Mouse (Mus musculus): Measurements from ENCODE around the gene Stoml1. TPM values are rescaled to one million over a fixed set of nuclear protein-coding genes. Genes with fewer than 3 reads are reported as not detected.

Gene Stoml1
- total and polyA plus RNA-seq, 3 experiments, result 6.4 to 8.7 TPM; not detected in 1

GRCm38 (mm10) chr9:58225915-58226913, 26.8 kb upstream of the Stoml1 start (continued):
- TF ChIP-seq NRF1 (IDR thresholded peaks at IDR 0.05; ENCODE audit: insufficient read depth, low read depth, low read length, poor library complexity, severe bottlenecking), result no peak
- TF ChIP-seq JUND (IDR thresholded peaks at IDR 0.05; ENCODE audit: low read depth, low read length), result no peak
- no peak for TF ChIP-seq UBTF (IDR thresholded peaks at IDR 0.05; ENCODE audit: borderline replicate concordance, insufficient read depth, low read depth, low read length)
- no peak for TF ChIP-seq MYB (IDR thresholded peaks at IDR 0.05; ENCODE audit: low read depth, low read length)

GRCm38 (mm10) chr9:58228777-58229466, 24.0 kb upstream of the Stoml1 start:
- no peaks in the 10 kb centered on the region for H3K27me3 ChIP-seq (ENCODE audit: control insufficient read depth in 1 of 2, insufficient read depth in 2 of 2, low read length in 2 of 2)
- no peak for DNase-seq (ENCODE audit: low read depth, low spot score)
- H3K27ac ChIP-seq (ENCODE audit: control insufficient read depth, low read depth, low read length), result no peak overlapping the region
- no peak overlapping the region for H3K4me3 ChIP-seq (ENCODE audit: control insufficient read depth in 1 of 2, insufficient read depth in 1 of 2, low read depth in 2 of 2, low read length in 2 of 2)
- no peaks in the 10 kb centered on the region for H3K79me2 ChIP-seq (ENCODE audit: control insufficient read depth, insufficient read depth, low read length, poor library complexity)
- peaks cover 0 to 39% of the 10 kb centered on the region in 2 experiments; a peak in 3 of 4 replicates for H3K4me1 ChIP-seq (ENCODE audit: control insufficient read depth in 1 of 2, insufficient read depth in 2 of 2, low read length in 2 of 2)
- H3K9me3 ChIP-seq (replicated peaks; ENCODE audit: insufficient read depth, low read length), result no peaks in the 10 kb centered on the region
- H3K36me3 ChIP-seq (ENCODE audit: control insufficient read depth in 1 of 2, insufficient read depth in 2 of 2, low read length in 2 of 2), result peaks cover 20 to 37% of the 10 kb centered on the region in 2 experiments
- H3K9ac ChIP-seq (ENCODE audit: control insufficient read depth, low read depth, low read length, poor library complexity, severe bottlenecking), result no peak overlapping the region
- no peak for TF ChIP-seq GATA1 (IDR thresholded peaks at IDR 0.05; ENCODE audit: low read depth, low read length)
- TF ChIP-seq GABPA (IDR thresholded peaks at IDR 0.05; ENCODE audit: low read depth, low read length), result no peak
- TF ChIP-seq USF1 (IDR thresholded peaks at IDR 0.05; ENCODE audit: low read depth, low read length), result no peak
- TF ChIP-seq MAFK (IDR thresholded peaks at IDR 0.05; ENCODE audit: borderline replicate concordance, low read depth, low read length), result no peak
- TF ChIP-seq MAX (IDR thresholded peaks at IDR 0.05; ENCODE audit: low read length), result no peak
- TF ChIP-seq POLR2AphosphoS5 (IDR thresholded peaks at IDR 0.05; ENCODE audit: borderline replicate concordance, low read depth, low read length), result no peak
- TF ChIP-seq TBP (IDR thresholded peaks at IDR 0.05; ENCODE audit: low read depth, low read length), result no peak
- no peak for TF ChIP-seq MYB (IDR thresholded peaks at IDR 0.05; ENCODE audit: low read depth, low read length)
- no peak for TF ChIP-seq EP300 (IDR thresholded peaks at IDR 0.05; ENCODE audit: low read depth in 1 of 2, low read length in 2 of 2)
- no peak for TF ChIP-seq ZNF384 (IDR thresholded peaks at IDR 0.05; ENCODE audit: low read depth, low read length)
- no peak for TF ChIP-seq KAT2A (conservative IDR thresholded peaks at IDR 0.05; ENCODE audit: low read depth, low read length)
- no peak for TF ChIP-seq E2F4 (IDR thresholded peaks at IDR 0.05; ENCODE audit: borderline replicate concordance, low read depth, low read length)
- TF ChIP-seq MXI1 (IDR thresholded peaks at IDR 0.05; ENCODE audit: low read depth, low read length), result no peak
- TF ChIP-seq ZC3H11A (IDR thresholded peaks at IDR 0.05; ENCODE audit: low read depth, low read length), result no peak
- TF ChIP-seq SMC3 (IDR thresholded peaks at IDR 0.05; ENCODE audit: low read depth, low read length), result no peak
- TF ChIP-seq ZMIZ1 (IDR thresholded peaks at IDR 0.05; ENCODE audit: low read depth, low read length), result no peak
- no peak for TF ChIP-seq NRF1 (IDR thresholded peaks at IDR 0.05; ENCODE audit: insufficient read depth, low read depth, low read length, poor library complexity, severe bottlenecking)
- no peak for TF ChIP-seq TCF12 (IDR thresholded peaks at IDR 0.05; ENCODE audit: low read depth, low read length)
- TF ChIP-seq RCOR1 (IDR thresholded peaks at IDR 0.05; ENCODE audit: low read depth, low read length), result no peak
- TF ChIP-seq JUND (IDR thresholded peaks at IDR 0.05; ENCODE audit: low read depth, low read length), result no peak

Measured in MEL (cell line).